Mouse (Mus musculus): ENCODE measurements at regions not wholly inside any gene's neighbourhood (a gene's known extent, or its start where the extent isn't known, plus 50 kb on each side); places are given as distances from the start of the nearest gene placed in this dataset.

DNA sequence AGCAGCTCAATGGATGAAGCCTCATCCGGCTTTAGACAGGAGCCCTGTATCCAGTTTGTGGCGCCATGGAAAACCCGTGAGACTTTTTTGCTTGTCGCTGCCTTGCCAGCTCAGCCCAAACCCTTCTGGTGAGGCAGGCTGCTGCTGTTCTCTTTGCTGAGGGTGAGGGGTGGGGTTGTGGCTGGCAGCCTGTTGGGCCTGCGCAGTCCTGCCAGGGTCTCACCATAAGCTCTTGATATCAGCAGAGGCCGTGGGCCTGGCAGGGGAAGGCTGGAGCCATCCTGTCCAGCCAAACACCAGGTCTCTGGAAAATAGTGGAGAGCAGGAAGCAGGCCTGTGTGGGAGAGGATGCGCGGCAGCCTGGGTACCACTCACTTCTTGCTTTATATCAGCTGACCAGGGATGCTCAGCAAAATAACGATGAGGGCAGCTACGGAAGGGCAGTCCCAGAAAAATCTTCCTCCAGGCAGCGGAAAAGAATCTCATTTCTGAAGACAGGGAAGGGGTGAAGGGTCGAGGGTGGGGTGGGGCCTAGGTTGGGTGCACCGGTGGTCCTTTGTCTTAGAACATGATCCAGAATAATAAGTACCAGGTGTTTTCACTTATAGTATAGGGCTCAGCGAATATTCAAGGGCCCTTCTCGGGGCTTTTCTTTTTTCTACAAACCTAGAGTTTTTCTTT, 73.4 kb upstream of the Medag start:
- DNase-seq = no peak

DNA sequence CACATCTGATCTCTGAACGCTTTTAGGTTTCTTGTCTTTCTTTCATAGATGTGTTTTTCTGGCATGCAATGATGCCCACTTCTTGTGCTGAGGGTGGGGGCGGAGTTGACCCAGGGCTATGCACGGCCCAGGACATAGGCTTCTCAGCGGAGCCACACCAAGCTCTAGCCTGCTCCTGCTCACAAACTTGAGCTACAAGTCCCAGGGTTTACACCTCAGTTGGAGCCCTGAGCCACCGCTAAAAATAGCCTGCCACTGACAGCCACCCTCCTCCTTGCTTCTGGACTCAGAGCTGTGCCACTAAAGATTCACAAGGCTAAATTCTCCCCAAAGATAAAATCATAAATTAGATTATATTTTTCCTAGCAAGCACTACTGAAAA, 72.9 kb upstream of the Medag start:
- peak; percentile 27 for DNase-seq

DNA sequence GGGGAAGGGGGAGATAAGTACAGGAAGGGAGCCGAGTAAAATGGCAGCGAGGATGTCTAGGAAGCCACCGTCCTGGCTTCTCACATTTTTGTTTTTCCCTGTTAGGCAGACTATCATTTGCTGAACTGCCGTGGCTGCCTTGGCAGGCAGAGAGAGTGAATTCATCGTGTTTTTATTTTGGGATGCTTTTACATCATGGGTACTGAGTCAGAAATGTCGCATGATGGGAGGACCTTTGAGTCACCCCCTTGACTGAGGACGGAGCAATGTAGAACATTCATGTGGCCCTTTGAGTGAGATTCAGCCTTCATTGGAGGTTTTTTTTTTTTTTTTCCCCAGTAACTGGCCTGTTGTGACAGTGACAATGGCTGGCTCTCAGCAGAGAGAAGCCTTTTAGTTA, 71.2 kb upstream of the Medag start:
- DNase-seq = no peak

DNA sequence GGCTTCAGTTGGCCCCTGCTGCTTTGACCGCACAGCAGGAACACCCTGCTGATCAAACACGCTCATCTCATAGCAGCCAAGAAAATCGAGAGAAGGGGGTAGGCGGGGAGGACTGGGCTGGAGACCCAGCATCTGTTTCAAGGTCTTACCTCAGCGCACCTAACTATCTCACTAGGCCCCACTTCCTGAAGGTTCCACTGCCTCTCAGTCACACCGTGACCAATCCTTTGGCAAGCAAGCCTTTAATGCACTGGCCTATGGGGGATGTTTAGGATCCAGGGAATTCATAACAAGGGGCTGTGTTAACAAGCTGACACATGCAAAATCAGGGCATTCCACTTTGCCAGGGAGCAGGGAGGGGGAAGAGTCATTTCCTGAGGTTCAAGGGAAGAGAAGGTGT, 70.1 kb upstream of the Medag start:
- DNase-seq = no peak

DNA sequence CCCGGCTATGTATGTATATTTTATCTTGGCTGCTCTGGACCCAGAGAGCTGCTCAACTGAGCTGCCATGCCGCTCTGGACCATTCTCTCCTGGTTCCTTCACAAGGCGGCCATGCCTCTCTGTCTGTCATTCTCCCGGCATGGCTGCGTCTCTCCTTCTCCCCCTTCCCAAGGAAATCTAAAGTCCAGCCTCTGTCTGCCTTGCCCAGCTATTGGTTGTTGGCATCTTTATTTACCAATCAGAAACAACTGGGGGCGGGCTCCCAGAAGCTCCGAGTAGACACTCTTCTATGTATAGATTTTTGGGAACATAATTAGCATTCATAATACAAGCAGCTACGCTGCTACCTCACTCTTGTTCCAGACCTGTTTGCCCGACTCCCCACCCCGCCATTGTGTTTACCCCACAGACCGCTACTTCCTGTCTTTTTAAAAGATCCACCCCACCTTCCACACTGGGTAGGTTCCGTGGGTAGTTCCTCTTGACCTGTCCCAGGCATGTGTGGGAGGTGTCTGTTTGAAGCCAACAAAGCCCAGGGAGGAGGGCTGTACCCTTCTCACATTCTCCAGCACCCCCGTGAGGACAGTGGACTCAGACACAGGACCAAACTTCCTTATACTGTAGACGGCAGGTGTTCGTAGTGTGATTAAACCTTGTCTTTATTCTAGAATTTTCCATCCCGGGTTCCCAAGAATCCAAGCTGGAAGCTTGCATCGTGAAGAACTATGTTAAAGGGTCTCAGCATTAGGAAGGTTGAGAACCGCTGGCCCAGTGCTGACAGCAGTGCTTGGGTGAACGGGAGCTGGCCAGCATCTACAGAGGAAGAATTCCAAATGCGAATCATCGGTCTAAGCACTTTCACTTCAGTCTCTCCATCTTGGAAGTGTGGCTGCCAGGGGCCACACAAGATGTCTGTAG, 67.7 kb upstream of the Medag start:
- DNase-seq = no peak

DNA sequence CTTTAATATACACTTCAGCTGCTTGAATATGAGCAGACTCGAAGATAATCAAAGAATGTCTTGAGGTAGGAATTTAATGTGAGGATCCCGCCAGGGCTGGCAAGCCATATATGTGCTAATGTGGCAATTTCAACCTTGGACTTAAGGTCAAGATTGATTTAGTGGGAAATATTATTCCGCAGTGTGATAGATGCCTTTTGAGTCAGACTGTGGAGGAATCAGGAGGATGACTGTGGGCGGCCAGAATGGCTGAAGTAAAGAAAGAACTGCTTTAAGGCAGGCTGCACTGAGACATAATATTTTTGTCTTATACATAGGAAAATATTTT, 67.1 kb upstream of the Medag start:
- no peak for DNase-seq

DNA sequence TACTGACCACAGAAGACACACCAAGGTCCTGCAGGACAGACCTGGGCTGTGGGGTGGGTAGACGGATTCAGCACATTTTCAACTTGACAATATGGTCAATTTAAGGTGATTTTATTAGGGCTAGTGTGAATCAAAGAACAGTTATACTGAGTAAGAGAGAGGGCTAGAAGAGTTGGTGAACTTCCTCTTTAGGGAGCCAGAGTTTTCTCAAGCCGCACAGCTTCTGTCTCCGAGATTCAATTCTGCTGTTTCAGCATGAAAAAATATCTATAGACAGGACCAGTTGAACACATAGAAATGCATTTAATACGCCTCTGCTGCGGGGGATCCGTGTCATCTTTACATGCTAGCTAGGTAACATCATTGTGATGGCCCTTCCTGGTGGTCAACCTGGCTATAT, 66.4 kb upstream of the Medag start:
- DNase-seq = no peak

DNA sequence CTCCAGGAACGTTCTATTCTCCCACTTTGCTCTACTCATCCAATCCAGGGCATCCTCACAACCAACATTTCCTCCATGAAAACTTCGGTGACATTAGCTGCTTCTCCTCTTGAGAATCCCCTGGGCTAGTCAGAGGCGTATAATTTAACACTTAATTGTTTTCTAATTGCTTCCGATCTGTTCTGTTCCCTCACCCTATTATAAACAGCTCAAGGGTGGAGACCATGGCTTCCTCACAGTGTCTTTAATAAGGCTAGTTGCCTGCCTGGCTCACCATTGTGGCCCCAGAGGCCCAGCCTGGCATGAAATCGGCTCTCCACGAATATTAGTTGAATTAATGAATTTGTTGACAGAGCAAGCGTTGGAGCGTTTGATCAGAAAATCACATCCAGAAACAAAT, 61.9 kb upstream of the Medag start:
- no peak for DNase-seq

DNA sequence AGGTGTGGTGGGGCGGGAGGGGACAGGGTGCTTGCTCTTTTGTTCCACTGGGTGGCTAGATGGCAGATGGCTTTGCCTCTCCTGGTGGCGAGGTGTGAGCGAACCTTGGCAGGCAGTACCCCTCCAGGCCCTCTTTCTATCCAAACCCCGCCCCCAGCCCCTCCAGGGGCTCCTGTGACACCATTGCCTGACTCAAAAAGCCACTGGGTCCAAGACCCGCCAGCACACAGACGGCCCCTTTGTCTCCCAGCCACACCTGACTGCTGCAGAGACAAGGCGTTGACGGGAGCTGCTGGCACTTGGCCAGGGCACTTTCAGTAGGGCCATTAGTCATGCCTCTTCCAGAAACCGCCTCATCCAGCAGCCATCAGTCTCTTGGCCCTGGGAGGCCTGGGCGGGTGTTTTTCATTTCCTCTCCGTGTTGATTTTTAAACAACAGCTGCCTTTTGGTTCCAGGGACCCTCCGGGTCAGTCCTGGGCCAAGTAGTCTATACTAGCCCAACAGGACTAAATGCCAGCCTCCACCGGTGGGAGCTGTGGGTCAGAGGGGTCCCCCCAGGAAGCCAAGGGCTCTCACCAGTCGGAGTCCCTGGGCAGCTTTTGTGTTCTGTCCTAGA, 58.4 kb upstream of the Medag start:
- DNase-seq = peak; percentile 84

DNA sequence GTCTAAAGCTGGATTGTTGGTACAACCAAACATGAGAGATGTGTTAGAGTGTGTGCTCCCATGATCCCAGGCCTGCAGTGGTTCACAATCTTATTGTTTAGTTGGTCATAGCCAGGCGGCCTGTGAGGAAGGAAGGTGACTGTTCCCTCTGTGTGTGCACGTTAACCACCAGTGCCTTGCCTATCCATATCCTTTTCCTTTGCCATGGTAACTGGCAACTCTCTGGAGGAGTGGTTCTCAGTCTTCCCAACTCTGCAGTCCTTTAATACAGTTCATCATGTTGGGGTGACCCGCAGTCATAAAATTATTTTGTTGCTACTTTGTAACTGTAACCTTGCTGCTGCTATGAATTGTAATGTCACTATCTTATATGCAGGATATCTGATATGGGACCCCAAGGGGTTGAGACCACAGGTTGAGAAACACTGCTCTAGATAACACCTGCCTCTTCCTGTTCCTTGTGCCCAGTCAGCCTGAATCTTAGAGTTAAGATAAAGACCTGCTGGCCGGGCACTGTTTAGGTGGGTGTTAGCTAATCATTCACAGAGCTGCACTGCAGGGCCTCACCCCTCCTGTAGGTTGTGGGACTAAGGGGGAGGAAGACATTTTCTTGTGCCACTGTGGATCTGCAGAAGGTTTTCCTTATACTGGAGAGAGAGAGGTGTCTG, 57.0 kb upstream of the Medag start:
- no peak for DNase-seq

DNA sequence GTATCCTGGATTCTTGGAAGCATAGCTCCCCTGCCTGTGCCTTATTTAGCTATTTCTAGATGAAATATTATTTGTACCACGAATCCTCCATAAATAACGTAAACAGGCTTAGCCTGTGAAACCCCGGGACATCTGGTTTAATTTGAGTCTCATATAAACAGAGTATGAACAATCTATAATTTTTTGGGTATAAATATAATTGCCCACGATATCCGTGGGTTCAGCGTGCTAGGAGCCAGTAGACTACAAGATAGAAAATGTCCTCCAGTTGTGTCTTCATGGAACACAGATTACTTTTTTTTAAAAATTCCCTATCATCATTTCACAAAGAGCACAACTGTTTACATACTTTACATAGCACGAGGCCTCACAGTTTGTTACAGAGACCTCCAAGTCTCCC, 56.4 kb upstream of the Medag start:
- no peak for DNase-seq

DNA sequence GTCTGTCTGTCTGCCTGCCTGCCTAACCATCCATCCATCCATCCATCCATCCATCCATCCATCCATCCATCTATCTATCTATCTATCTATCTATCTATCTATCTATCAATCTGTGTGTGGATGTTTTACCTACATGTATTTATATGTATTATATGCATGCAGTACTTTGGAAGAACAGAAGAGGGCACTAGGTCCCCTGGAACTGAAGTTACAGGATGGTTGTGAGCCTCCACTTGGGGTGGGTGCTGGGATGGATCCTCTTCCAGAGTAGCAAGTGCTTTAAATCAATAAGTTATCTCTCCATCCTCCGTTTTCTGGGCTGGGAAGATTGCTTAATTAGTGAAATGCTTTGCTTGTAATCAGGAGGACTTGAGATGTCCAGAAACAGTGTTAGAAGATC, 54.6 kb upstream of the Medag start:
- DNase-seq = no peak

All from heart, postnatal 4 days (tissue).